Mouse (Mus musculus): Measurements from ENCODE around the gene Trim43a. TPM values are rescaled to one million over a fixed set of nuclear protein-coding genes. Genes with fewer than 3 reads are reported as not detected.
"Not testable (repeated sequence)": the region's sequence is repeated elsewhere in the genome, so short reads cannot be mapped to it uniquely, and the experiment has no call there.

The Trim43a gene
- polyA plus RNA-seq, 1 experiment from 2014 or later = 0.26 TPM

DNA sequence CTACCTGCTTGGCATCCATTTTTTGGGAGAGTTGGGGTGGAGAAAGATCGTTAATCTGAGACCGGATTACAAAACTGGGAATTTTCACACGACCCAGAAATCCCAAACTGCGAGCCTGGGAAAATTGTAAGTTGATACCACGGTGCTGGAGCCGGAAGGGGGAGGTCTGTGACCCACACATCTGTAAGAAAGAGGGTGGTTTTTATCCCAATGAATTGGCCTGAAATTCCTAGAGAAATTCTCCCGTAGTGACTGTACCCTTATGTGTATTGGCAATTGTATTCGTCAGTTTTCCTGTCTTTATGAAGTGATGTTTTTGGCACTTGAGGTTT, 32.1 kb upstream of the Trim43a start:
- peak; percentile 6; the same call in 1 of the 2 replicates for ATAC-seq (ENCODE audit: low read depth)
- peak overlapping the region; percentile 76 for H3K9ac ChIP-seq (ENCODE audit: low read length)
- peaks cover 2% of the 10 kb centered on the region; the same call in 1 of the 2 replicates for H3K36me3 ChIP-seq (ENCODE audit: control insufficient read depth, insufficient read depth, low read length)
- WGBS = 3% methylated on average over 8 of the region's 8 CpGs
- H3K9me3 ChIP-seq (ENCODE audit: control insufficient read depth, low read length) = no peaks in the 10 kb centered on the region
- peak overlapping the region; percentile 73 for H3K4me3 ChIP-seq (ENCODE audit: low read length)
- peak overlapping the region; percentile 71 for H3K4me2 ChIP-seq (ENCODE audit: low read depth, low read length)
- peak overlapping the region; percentile 45; the same call in 1 of the 2 replicates for H3K27ac ChIP-seq (ENCODE audit: low read length)
- H3K4me1 ChIP-seq (replicated peaks; ENCODE audit: control insufficient read depth, insufficient read depth, low read length) = peaks cover 10% of the 10 kb centered on the region
- H3K27me3 ChIP-seq (ENCODE audit: control insufficient read depth, insufficient read depth, low read depth, low read length) = no peaks in the 10 kb centered on the region

DNA sequence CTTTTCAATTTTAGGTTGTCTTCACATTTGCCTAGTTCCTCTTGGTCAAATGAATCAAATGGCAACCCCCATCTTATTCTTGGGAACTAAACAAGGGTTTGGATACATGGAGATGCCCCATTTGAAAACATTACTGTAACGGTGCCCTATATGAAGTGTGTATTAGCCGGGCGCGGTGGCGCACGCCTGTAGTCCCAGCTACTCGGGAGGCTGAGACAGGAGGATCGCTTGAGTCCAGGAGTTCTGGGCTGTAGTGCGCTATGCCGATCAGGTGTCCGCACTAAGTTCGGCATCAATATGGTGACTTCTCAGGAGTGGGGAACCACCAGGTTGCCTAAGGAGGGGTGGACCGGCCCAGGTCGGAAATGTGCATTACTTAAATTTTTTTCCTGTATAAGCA, 27.6 kb upstream of the Trim43a start:
- no peaks in the 10 kb centered on the region for H3K9me3 ChIP-seq (ENCODE audit: control insufficient read depth, low read length)
- H3K4me1 ChIP-seq (replicated peaks; ENCODE audit: control insufficient read depth, insufficient read depth, low read length) = peaks cover 10% of the 10 kb centered on the region
- no peak for ATAC-seq (ENCODE audit: low read depth)
- H3K4me2 ChIP-seq (ENCODE audit: low read depth, low read length) = no peak overlapping the region
- H3K9ac ChIP-seq (ENCODE audit: low read length) = no peak overlapping the region
- no peak overlapping the region for H3K4me3 ChIP-seq (ENCODE audit: low read length)
- H3K27ac ChIP-seq (ENCODE audit: low read length) = no peak overlapping the region
- WGBS = 98% methylated on average over 14 of the region's 14 CpGs
- H3K27me3 ChIP-seq (ENCODE audit: control insufficient read depth, insufficient read depth, low read depth, low read length) = no peaks in the 10 kb centered on the region
- peaks cover 4% of the 10 kb centered on the region for H3K36me3 ChIP-seq (ENCODE audit: control insufficient read depth, insufficient read depth, low read length)

DNA sequence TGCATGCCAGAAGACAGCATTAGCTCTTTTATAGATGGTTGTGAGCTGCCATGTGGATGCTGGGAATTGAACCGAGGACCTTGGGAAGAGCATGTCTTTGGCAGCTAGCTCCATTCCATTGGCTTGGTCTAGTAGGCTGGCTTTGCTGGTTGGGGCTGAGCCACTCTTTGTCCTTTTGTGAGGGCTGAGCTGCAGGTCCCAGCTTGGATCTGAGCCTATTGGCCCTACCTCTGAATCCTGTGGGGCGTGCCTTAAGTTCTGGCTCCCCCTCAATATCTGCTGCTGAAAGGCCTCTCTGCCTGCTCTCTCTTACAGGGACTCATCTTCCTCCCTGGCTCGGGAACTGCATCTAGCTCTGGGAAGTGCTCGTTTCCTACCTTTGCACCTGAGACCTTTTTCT, 22.5 kb upstream of the Trim43a start:
- Histone ChIP-seq H3K9me3 (ENCODE audit: control insufficient read depth, low read length) (no peaks in the 10 kb centered on the region), H3K4me3 (ENCODE audit: low read length) (no peak overlapping the region), H3K36me3 (ENCODE audit: control insufficient read depth, insufficient read depth, low read length) (peaks cover 20% of the 10 kb centered on the region), H3K4me2 (ENCODE audit: low read depth, low read length) (no peak overlapping the region), H3K4me1 (replicated peaks; ENCODE audit: control insufficient read depth, insufficient read depth, low read length) (no peaks in the 10 kb centered on the region), H3K9ac (ENCODE audit: low read length) (no peak overlapping the region), H3K27ac (ENCODE audit: low read length) (no peak overlapping the region), H3K27me3 (ENCODE audit: control insufficient read depth, insufficient read depth, low read depth, low read length) (no peaks in the 10 kb centered on the region)
- ATAC-seq (ENCODE audit: low read depth) = no peak
- WGBS = 87% methylated on average over 4 of the region's 4 CpGs

DNA sequence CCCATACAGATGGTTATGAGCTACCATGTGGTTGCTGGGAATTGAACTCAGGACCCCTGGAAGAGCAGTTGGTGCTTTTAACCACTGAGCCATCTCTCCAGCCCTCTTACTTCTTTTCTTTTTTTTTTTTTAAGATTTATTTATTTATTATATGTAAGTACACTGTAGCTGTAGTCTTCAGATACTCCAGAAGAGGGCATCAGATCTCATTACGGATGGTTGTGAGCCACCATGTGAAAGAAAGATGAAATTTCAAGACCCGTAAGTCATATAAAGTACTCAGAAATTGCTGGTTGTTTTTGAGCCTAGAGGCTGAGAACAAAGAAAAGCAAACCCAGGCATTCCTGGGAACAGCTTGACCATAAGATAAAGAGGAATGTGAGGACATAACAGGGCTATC, 19.2 kb upstream of the Trim43a start:
- H3K4me1 ChIP-seq (replicated peaks; ENCODE audit: control insufficient read depth, insufficient read depth, low read length); ATAC-seq (ENCODE audit: low read depth); H3K27ac ChIP-seq (ENCODE audit: low read length); H3K4me2 ChIP-seq (ENCODE audit: low read depth, low read length); H3K4me3 ChIP-seq (ENCODE audit: low read length); H3K9me3 ChIP-seq (ENCODE audit: control insufficient read depth, low read length); H3K27me3 ChIP-seq (ENCODE audit: control insufficient read depth, insufficient read depth, low read depth, low read length); H3K9ac ChIP-seq (ENCODE audit: low read length): not testable (repeated sequence)
- 93% methylated on average over 2 of the region's 2 CpGs for WGBS
- peaks cover 25% of the 10 kb centered on the region for H3K36me3 ChIP-seq (ENCODE audit: control insufficient read depth, insufficient read depth, low read length)

DNA sequence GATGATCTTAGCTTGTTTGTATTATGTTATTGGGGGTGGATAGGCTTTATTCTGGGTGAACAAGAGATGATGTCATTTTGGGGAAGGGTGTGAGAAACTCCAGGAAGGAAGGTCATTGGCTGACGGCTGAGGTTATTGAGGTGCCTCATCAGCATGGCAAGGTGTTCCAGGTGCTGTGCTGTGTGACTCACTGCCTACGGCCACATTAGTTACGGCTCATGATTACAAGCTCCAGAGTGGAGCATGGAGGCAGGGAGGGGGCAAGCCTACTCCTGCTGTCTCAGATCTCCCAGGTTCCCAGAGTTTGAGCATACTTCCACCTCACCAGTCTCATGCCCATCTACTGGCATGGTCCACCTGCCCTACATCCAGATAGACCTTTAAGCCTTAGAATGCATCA, 10.2 kb upstream of the Trim43a start:
- ATAC-seq (ENCODE audit: low read depth); H3K4me3 ChIP-seq (ENCODE audit: low read length); H3K9ac ChIP-seq (ENCODE audit: low read length); H3K4me2 ChIP-seq (ENCODE audit: low read depth, low read length); H3K27ac ChIP-seq (ENCODE audit: low read length); H3K4me1 ChIP-seq (replicated peaks; ENCODE audit: control insufficient read depth, insufficient read depth, low read length); H3K27me3 ChIP-seq (ENCODE audit: control insufficient read depth, insufficient read depth, low read depth, low read length): not testable (repeated sequence)
- 96% methylated on average over 3 of the region's 3 CpGs for WGBS
- Histone ChIP-seq H3K9me3 (ENCODE audit: control insufficient read depth, low read length) (peaks cover 21% of the 10 kb centered on the region), H3K36me3 (ENCODE audit: control insufficient read depth, insufficient read depth, low read length) (peaks cover 37% of the 10 kb centered on the region)

DNA sequence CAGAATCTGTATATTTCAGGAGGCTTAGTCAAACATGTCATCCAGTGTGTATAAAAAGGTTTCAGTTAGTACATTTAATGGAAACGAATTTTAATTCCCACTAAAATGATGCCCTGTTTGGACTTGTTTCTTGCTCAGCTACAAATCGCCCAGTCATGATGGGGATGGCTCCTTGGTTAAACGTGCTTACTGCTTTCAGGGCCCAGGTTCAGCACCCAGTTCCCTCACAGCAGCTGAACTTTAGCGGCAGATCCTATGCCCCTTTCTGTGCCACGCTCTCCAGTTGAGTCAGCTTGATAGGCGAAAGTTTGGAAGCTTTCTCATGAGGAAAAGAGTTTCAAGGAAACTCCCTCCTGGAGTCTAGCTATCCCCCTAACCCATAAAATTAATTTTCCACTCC, 13.0 kb downstream of the Trim43a start:
- WGBS = 68% methylated on average over 5 of the region's 6 CpGs
- not testable (repeated sequence) for ATAC-seq (ENCODE audit: low read depth); H3K27me3 ChIP-seq (ENCODE audit: control insufficient read depth, insufficient read depth, low read depth, low read length)

DNA sequence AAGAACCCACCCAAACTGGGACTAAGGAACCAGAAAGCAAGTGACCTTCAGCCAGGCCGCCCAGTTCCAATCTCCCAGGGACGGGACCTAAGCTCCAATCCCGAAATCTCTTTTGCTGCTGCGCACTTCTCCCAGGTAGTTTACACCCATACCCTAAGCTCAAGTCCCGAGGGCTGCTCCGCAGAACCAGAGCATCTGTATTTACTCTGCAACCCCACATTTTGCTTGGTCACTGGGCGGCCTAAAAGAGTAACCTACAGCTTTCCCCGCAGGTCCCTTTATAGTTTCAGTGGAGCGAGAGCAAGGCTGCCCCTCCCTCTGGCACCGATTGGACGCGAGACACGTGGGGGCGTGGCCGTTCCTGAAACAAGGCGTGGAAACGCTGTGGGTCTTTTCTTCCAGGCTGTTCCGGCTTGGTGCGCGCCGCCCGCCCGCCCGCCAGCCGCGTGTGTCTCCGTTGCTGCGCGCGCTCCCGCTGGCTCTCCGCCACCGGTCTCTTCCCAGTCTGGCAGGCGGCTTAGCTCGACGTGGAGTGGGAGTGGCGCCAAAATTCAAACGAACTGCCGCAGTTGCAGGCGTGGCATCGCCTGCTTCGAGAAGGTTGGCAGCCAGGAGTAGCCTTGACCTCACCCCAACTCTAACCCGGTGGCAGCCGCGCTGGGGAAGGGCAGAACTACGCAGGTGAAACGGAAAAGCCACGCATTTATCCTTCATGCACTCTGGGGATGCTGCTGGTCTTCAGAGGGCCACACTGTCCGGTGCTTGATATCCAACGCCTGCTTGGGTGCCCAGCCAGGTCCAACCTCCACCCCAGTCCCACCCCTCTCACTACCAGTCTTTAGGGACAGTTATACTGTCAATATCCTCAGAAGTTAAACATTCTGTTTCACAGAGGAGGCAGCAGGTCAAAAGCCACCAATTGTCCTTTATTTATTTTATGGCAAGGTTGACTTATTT, 18.8 kb downstream of the Trim43a start:
- H3K27me3 ChIP-seq (ENCODE audit: control insufficient read depth, insufficient read depth, low read depth, low read length); H3K36me3 ChIP-seq (ENCODE audit: control insufficient read depth, insufficient read depth, low read length); H3K4me1 ChIP-seq (replicated peaks; ENCODE audit: control insufficient read depth, insufficient read depth, low read length); H3K9me3 ChIP-seq (ENCODE audit: control insufficient read depth, low read length); H3K27ac ChIP-seq (ENCODE audit: low read length): not testable (repeated sequence)
- 1% methylated on average over 44 of the region's 50 CpGs for WGBS
- ATAC-seq (ENCODE audit: low read depth) = peak; percentile 100
- Histone ChIP-seq H3K4me3 (ENCODE audit: low read length) (peak overlapping the region; percentile 45), H3K9ac (ENCODE audit: low read length) (peak overlapping the region; percentile 57), H3K4me2 (ENCODE audit: low read depth, low read length) (peak overlapping the region; percentile 56)

More for the DNA sequence above, 13.0 kb downstream of the Trim43a start:
- not testable (repeated sequence) for H3K4me1 ChIP-seq (replicated peaks; ENCODE audit: control insufficient read depth, insufficient read depth, low read length); H3K9ac ChIP-seq (ENCODE audit: low read length); H3K9me3 ChIP-seq (ENCODE audit: control insufficient read depth, low read length); H3K4me2 ChIP-seq (ENCODE audit: low read depth, low read length); H3K4me3 ChIP-seq (ENCODE audit: low read length); H3K36me3 ChIP-seq (ENCODE audit: control insufficient read depth, insufficient read depth, low read length); H3K27ac ChIP-seq (ENCODE audit: low read length)

DNA sequence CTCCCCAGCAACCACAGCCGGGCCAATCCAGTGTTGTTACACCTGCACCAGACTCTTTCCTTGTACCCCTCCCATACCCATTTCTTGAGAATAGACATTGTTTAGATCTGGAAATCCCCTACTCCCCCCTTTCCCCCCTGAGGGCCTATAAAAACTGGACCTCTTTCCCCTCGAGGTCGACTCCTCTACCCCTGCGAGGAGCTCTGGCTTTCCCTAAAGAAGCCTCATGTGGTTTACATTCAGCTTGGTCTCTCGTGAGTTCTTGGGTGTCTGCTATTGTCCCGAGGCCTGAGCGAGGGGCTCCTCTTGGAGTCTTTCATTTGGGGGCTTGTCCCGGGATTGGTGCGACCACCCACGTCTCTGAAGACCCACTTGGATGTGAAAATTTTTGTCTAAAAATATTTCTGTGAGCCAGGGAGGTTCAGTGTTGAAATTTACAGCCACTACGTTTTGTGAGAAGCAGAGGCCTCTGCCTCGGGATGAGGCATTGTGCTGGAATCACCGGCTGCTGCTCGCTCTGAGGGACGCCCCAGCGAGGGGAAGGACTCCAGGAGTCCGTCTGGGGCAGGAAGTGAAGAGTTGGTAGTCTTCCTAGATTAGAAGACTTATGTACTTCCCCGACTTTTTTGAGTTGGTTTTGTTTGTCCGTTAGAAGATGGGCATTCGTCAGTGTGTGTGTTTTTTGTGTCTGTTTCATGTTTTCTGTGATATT, 45.3 kb downstream of the Trim43a start:
- not testable (repeated sequence) for H3K9ac ChIP-seq (ENCODE audit: low read length); ATAC-seq (ENCODE audit: low read depth); H3K4me3 ChIP-seq (ENCODE audit: low read length); H3K27me3 ChIP-seq (ENCODE audit: control insufficient read depth, insufficient read depth, low read depth, low read length); H3K4me2 ChIP-seq (ENCODE audit: low read depth, low read length); H3K27ac ChIP-seq (ENCODE audit: low read length); H3K4me1 ChIP-seq (replicated peaks; ENCODE audit: control insufficient read depth, insufficient read depth, low read length); H3K9me3 ChIP-seq (ENCODE audit: control insufficient read depth, low read length); H3K36me3 ChIP-seq (ENCODE audit: control insufficient read depth, insufficient read depth, low read length)
- 78% methylated on average over 13 of the region's 20 CpGs for WGBS

DNA sequence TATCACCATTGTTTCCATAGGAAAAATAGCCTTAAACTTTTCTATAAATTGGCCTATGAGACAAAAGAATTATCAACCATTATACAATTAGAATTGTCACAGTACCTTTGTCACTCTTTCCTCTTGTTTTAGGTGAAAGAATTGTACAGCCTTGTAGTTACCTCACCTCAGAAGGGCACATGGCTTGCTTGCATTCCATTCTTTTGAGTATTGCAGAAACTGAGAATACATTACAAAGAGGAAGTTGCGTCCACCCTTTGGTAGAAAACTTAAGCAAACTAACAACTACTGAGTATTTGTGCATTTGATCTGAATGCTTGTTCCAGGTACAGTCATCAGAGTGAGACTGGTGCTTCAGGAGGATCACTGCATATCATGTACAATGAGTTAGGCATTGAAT, 57.4 kb downstream of the Trim43a start:
- not testable (repeated sequence) for H3K9me3 ChIP-seq (ENCODE audit: control insufficient read depth, low read length); H3K4me2 ChIP-seq (ENCODE audit: low read depth, low read length); H3K4me1 ChIP-seq (replicated peaks; ENCODE audit: control insufficient read depth, insufficient read depth, low read length); H3K9ac ChIP-seq (ENCODE audit: low read length); H3K27me3 ChIP-seq (ENCODE audit: control insufficient read depth, insufficient read depth, low read depth, low read length); H3K36me3 ChIP-seq (ENCODE audit: control insufficient read depth, insufficient read depth, low read length); H3K27ac ChIP-seq (ENCODE audit: low read length); ATAC-seq (ENCODE audit: low read depth); H3K4me3 ChIP-seq (ENCODE audit: low read length)
- WGBS = 66% methylated on average over 1 of the region's 1 CpGs
